ENCODE assay signal across 8 mouse cellular contexts in genomic region chr16:58512887-58513286, GRCm38 (mm10). TPM values are rescaled to one million over a fixed set of nuclear protein-coding genes. Genes with fewer than 3 reads are reported as not detected.
DNase-seq lines count a peak whose midpoint lies in the region; ATAC-seq and TF ChIP-seq lines count a peak whose summit lies in the region.

No protein-coding gene starts in this region.

- 0 out of 2 replicates have a peak overlapping the region, but pooled peaks have one; percentile 7 for H3K27ac ChIP-seq in midbrain, postnatal 0 days (ENCODE audit: low read depth, low read length)

- H3K4me1 ChIP-seq in midbrain, postnatal 0 days (ENCODE audit: insufficient read depth, low read length): no peaks in the 10 kb centered on the region

- no peak overlapping the region for H3K9ac ChIP-seq in midbrain, postnatal 0 days (replicated peaks; ENCODE audit: low read length, poor library complexity, severe bottlenecking)

- no peaks in the 10 kb centered on the region for H3K9me3 ChIP-seq in midbrain, postnatal 0 days (ENCODE audit: low read length)

- H3K4me2 ChIP-seq in midbrain, postnatal 0 days (ENCODE audit: low read depth, low read length, poor library complexity, severe bottlenecking): no peak overlapping the region

- H3K36me3 ChIP-seq in midbrain, postnatal 0 days (ENCODE audit: insufficient read depth, low read length): no peaks in the 10 kb centered on the region

- no peaks in the 10 kb centered on the region for H3K27me3 ChIP-seq in midbrain, postnatal 0 days (ENCODE audit: insufficient read depth, low read length)

- peak; percentile 65; the same call in 1 of the 2 replicates for ATAC-seq in midbrain, postnatal 0 days (ENCODE audit: low FRiP score)

- WGBS in midbrain, postnatal 0 days: 19% methylated on average over 3 of the region's 3 CpGs

- no peak for TF ChIP-seq CTCF in midbrain, postnatal 0 days (IDR thresholded peaks at IDR 0.05)

- peak; percentile 58 for DNase-seq in kidney, adult 11 months
- DNase-seq in kidney, postnatal 4 days: no peak
- DNase-seq in cerebellum, postnatal 10 days: peak; percentile 41 to 45
- peak; percentile 85 to 86 for DNase-seq in heart, adult 18-20 months
- peak; percentile 64 for DNase-seq in kidney, adult 18-20 months
- peak; percentile 64 for DNase-seq in midbrain, postnatal 0 days (ENCODE audit: low spot score)
- no peak for DNase-seq in natural killer cell, adult 2 months (ENCODE audit: low spot score in 2 of 2)
- no peak for DNase-seq in urinary bladder, postnatal 14 days (ENCODE audit: low spot score)

- H3K4me3 ChIP-seq in midbrain, postnatal 0 days (ENCODE audit: low read depth, low read length): no peak overlapping the region

RNA-seq across cellular contexts. Expression of gene St3gal6, which starts 11.2 kb away (rescaled TPM):
- 10 to 100 TPM; 41.9 to 43.0 TPM for total RNA-seq in heart, adult 18-20 months (2021)
- total RNA-seq in midbrain, postnatal 0 days (2014; rRNA removed): 3.8 and 6.5 TPM in 2 replicates
- 14.9 and 18.0 TPM in 2 replicates for polyA plus RNA-seq in midbrain, postnatal 0 days (2015; fragmentation: Nextera tagmentation; extraction: Ambion mirVana)

Comparison
In these comparisons a context has a peak if more than half of its experiments do, and no peak if none do; other contexts are left out.
1. DNase-seq: peak in kidney, adult 11 months (single experiment), cerebellum, postnatal 10 days (2 of 2), heart, adult 18-20 months (2 of 2), kidney, adult 18-20 months (single experiment) and midbrain, postnatal 0 days (single experiment); none in kidney, postnatal 4 days (0 of 2), natural killer cell, adult 2 months (0 of 2) and urinary bladder, postnatal 14 days (single experiment).